Mouse (Mus musculus): ENCODE measurements around the gene Hic1.

DNA sequence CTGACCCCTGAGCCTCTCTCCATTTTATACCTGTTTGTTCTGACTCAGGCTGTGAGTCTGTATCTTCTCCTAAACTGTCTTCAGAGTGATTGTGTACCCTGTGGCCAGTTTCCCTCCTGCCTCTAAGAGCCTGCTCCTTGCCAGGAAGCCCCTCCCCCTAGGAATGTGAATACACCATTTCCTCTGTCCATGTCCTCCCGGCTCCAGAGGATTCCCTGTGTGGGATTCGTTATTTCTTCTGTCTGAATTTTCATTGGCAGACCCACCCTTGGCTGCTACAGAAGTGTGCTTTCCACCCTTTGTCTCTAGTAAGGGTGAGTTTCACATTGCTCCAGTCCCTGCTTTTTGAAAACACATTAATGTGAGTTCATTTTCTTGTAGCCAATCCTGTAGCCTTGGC, 35.4 kb downstream of the Hic1 start:
- no peak for TF ChIP-seq ZNF384 (IDR thresholded peaks at IDR 0.05; ENCODE audit: low read depth, low read length)
- TF ChIP-seq ZC3H11A (IDR thresholded peaks at IDR 0.05; ENCODE audit: borderline replicate concordance, low read depth, low read length) = no peak
